Mouse (Mus musculus): ENCODE measurements around the gene Leo1. TPM values are rescaled to one million over a fixed set of nuclear protein-coding genes. Genes with fewer than 3 reads are reported as not detected.

Gene Leo1
- polyA plus RNA-seq, 1 experiment from 2014 or later = 32.0 TPM

DNA sequence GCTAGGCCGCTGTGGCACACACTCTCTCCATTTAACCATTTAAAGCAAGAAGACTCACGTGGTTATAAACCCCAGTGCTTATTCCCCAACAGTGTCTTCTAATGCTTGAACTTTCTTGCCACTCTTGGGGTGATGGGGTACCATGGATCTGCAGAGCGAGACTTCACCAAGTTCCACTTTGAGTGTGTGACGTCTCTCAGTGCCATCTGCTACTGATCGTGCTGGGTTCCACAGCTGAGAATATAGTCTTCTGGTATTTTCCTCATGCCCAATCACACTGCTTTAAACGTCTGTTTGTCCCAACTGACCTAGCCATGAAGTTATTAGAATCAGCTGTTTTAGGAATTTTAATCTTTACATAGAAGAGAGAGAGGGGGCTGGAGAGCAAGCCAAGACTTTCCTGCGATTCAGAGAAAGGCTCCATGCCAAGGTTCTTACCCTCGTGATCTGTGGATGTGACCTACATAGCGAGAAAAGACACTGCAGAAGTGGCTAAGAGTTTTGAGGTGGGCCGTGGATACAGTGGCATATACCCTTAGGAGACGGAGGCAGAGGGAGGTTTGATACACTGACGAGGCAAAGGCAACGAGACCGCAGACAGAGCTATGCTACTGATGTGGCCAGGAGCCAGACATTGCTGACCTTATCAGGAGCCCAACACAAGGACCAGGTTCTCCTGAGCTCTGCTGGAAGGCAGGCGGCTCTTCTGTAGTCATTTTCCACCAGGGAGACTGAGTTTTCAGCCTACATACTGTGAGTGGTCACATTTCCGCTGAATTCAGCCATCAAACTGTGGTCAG is 10.3 kb upstream of the Leo1 start:
- ATAC-seq (replicated peaks; ENCODE audit: extremely low read depth, insufficient read depth, low FRiP score) = peak; percentile 76
- H3K36me3 ChIP-seq (ENCODE audit: control insufficient read depth, insufficient read depth) = no peaks in the 10 kb centered on the region
- H3K27ac ChIP-seq (ENCODE audit: low read length) = peak overlapping the region; percentile 81
- H3K4me1 ChIP-seq (ENCODE audit: control insufficient read depth, insufficient read depth, low read length) = peaks cover 24% of the 10 kb centered on the region
- H3K27me3 ChIP-seq (ENCODE audit: control insufficient read depth, insufficient read depth, low read length) = no peaks in the 10 kb centered on the region
- no peak overlapping the region for H3K4me3 ChIP-seq (ENCODE audit: low read length)
- H3K9me3 ChIP-seq (replicated peaks; ENCODE audit: control insufficient read depth, low read length) = no peaks in the 10 kb centered on the region
- 41% methylated on average over 16 of the region's 16 CpGs for WGBS
- H3K9ac ChIP-seq (ENCODE audit: low read length) = no peak overlapping the region
- H3K4me2 ChIP-seq (ENCODE audit: low read depth, low read length) = peak overlapping the region; percentile 43

DNA sequence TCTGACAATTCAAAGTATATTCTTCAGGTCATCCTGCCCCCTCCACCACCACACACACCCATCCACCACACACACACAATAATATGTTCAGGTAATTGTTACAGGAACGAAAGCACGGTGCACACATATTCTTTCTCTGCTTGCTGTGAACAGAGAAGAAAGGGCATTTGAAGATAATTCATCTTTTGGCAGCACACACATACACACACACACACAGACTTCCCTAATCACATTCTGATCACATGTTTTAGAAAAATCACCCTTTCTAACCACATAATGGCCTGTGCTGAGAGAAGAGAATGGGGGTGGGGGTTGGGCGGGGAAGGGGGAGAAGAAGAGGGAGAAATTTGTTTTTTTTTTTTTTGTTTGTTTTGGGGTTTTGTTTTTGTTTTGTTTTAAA is 8.6 kb upstream of the Leo1 start:
- H3K4me2 ChIP-seq (ENCODE audit: low read depth, low read length) = no peak overlapping the region
- 93% methylated on average over 3 of the region's 3 CpGs for WGBS

DNA sequence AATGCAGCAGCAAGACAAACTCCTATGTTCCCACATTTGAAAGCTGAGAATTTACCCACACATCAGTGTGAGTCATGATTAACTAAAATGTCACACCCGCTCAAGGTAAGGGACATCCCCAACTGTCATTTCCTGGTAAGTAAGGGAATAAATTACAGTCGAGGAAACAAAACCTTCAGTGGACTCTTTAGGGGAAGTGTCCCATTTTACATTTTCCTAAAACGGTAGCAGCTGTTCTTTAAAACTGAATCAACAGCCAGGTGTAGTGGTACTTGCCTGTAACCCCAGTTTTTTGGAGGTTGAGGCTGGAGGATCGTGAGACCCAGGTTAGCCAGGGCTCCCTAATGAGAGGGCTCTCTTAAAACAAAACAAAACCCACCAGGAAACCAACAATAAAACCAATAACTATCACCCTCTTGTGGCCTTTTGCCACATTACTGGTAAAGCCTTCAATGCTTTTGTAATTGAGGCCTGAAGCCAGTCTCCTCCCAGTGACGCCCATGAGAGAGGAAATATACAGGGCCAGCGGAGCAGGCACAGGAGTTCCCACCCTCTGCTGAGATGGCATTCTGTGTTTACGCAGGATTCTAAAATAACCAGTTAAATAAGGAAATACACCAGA is 7.0 kb upstream of the Leo1 start:
- 0 out of 2 replicates have a peak overlapping the region, but pooled peaks have one; percentile 0 for H3K4me2 ChIP-seq (ENCODE audit: low read depth, low read length)
- no peak overlapping the region for H3K4me3 ChIP-seq (ENCODE audit: low read length)
- ATAC-seq (replicated peaks; ENCODE audit: extremely low read depth, insufficient read depth, low FRiP score) = no peak
- no peak overlapping the region for H3K27ac ChIP-seq (ENCODE audit: low read length)
- H3K27me3 ChIP-seq (ENCODE audit: control insufficient read depth, insufficient read depth, low read length) = no peaks in the 10 kb centered on the region
- no peak overlapping the region for H3K9ac ChIP-seq (ENCODE audit: low read length)
- peaks cover 14% of the 10 kb centered on the region for H3K4me1 ChIP-seq (ENCODE audit: control insufficient read depth, insufficient read depth, low read length)
- H3K9me3 ChIP-seq (replicated peaks; ENCODE audit: control insufficient read depth, low read length) = no peaks in the 10 kb centered on the region
- WGBS = 35% methylated on average over 7 of the region's 7 CpGs
- no peaks in the 10 kb centered on the region for H3K36me3 ChIP-seq (ENCODE audit: control insufficient read depth, insufficient read depth)

More for the DNA sequence above, 8.6 kb upstream of the Leo1 start:
- Histone ChIP-seq H3K9ac (ENCODE audit: low read length) (no peak overlapping the region), H3K27ac (ENCODE audit: low read length) (no peak overlapping the region), H3K4me1 (ENCODE audit: control insufficient read depth, insufficient read depth, low read length) (peaks cover 24% of the 10 kb centered on the region), H3K4me3 (ENCODE audit: low read length) (no peak overlapping the region), H3K9me3 (replicated peaks; ENCODE audit: control insufficient read depth, low read length) (no peaks in the 10 kb centered on the region), H3K36me3 (ENCODE audit: control insufficient read depth, insufficient read depth) (no peaks in the 10 kb centered on the region), H3K27me3 (ENCODE audit: control insufficient read depth, insufficient read depth, low read length) (no peaks in the 10 kb centered on the region)
- ATAC-seq (replicated peaks; ENCODE audit: extremely low read depth, insufficient read depth, low FRiP score) = no peak

DNA sequence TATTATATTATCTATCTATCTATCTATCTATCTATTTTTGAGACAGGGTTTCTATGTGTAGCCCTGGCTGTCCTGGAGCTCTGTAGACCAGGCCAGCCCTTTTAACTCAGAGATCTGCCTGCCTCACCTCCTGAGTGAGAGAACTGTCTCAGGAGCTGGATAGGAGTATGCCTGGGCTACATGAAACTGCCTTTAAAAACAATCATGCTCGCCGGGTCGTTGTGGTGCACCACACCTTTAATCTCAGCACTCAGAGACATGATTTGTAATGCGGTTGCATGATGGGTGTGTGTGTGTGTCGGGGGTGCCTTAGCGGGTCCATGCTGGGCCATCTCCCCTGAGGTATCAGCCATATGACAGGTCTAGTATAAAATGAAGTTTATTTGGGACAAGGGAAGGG is 6.5 kb upstream of the Leo1 start:
- H3K4me3 ChIP-seq (ENCODE audit: low read length) = no peak overlapping the region
- ATAC-seq (replicated peaks; ENCODE audit: extremely low read depth, insufficient read depth, low FRiP score) = no peak
- H3K36me3 ChIP-seq (ENCODE audit: control insufficient read depth, insufficient read depth) = no peaks in the 10 kb centered on the region
- no peaks in the 10 kb centered on the region for H3K9me3 ChIP-seq (replicated peaks; ENCODE audit: control insufficient read depth, low read length)
- 75% methylated on average over 6 of the region's 6 CpGs for WGBS
- no peak overlapping the region for H3K27ac ChIP-seq (ENCODE audit: low read length)
- H3K4me1 ChIP-seq (ENCODE audit: control insufficient read depth, insufficient read depth, low read length) = peaks cover 14% of the 10 kb centered on the region
- no peak overlapping the region for H3K4me2 ChIP-seq (ENCODE audit: low read depth, low read length)
- no peaks in the 10 kb centered on the region for H3K27me3 ChIP-seq (ENCODE audit: control insufficient read depth, insufficient read depth, low read length)
- H3K9ac ChIP-seq (ENCODE audit: low read length) = no peak overlapping the region

DNA sequence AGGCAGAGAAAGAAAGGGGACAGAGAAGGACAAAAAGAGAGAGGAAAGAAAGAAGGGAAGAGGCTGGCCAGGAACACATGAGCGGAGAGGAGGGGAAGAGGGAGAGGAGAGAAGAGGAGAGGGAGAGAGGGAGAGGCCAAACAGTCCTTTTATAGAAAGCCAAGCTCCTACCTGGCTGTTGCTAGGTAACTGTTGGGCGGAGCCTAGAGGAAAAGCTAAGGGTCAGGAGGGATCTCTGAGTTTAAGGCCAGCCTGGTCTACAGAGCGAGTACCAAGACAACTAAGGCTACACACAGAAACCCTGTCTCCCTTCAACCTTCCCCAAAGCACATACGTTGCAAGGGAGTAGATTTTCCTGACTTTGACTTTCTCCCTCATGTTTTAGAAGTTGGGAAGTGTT is 6.0 kb upstream of the Leo1 start:
- H3K36me3 ChIP-seq (ENCODE audit: control insufficient read depth, insufficient read depth) = no peaks in the 10 kb centered on the region
- WGBS = 80% methylated on average over 4 of the region's 4 CpGs
- H3K4me2 ChIP-seq (ENCODE audit: low read depth, low read length) = no peak overlapping the region
- no peak overlapping the region for H3K4me3 ChIP-seq (ENCODE audit: low read length)
- no peak overlapping the region for H3K9ac ChIP-seq (ENCODE audit: low read length)
- ATAC-seq (replicated peaks; ENCODE audit: extremely low read depth, insufficient read depth, low FRiP score) = no peak
- no peaks in the 10 kb centered on the region for H3K27me3 ChIP-seq (ENCODE audit: control insufficient read depth, insufficient read depth, low read length)
- no peaks in the 10 kb centered on the region for H3K9me3 ChIP-seq (replicated peaks; ENCODE audit: control insufficient read depth, low read length)
- H3K27ac ChIP-seq (ENCODE audit: low read length) = no peak overlapping the region
- H3K4me1 ChIP-seq (ENCODE audit: control insufficient read depth, insufficient read depth, low read length) = peaks cover 14% of the 10 kb centered on the region

DNA sequence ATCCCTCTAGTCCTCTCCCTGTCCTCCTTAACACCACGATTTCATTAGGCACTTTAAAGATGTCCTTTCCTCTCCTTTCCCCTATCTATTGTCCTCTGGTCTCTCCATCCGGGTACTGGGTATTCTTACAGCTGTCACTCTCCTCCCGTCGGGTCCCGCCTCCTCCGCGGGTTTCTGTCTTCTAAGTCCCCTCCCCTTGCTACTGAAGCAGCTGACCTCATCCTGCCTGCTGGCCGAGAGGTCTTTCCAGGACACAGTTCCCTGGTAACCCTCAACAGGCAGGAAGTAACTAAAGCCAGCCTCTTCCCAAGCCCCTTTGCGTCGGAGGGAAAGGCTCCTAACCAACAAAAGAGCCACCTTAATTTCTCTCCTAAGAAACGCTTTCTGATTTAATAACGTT is 5.4 kb upstream of the Leo1 start:
- 3% methylated on average over 12 of the region's 12 CpGs for WGBS
- peak; percentile 69 for ATAC-seq (replicated peaks; ENCODE audit: extremely low read depth, insufficient read depth, low FRiP score)

DNA sequence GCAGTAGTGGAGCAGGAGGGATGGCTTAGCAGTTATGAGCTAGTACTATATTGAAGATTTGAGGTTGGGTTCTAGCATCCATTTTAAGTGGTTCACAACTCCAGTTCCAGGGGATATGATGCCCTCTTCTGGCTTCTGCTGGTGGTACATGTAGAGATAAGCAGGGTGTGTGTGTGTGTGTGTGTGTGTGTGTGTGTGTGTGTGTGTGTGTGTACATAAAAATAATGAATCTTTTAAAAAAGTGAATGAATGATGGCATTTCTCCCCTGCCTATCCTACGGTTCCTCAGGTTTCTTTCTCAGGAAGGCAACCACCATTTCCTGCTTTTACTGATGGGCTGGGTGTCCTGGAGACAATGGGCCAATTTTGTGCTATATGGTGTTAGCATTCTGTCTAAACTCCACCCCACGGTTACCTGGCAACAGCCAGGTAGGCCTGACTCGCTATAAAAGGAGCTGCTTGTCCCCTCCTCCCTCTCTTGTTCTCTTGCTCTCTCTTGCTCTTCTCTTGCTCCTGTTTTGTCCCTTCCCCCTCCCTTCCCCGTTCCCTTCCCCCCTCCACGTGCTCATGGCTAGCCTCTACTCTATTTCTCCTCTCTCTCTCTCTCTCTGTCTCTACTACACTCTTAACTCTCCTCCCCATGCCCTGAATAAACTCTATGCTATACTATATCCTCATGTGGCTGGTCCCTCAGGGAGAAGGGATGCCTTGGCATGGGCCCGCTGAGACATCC is 3.5 kb upstream of the Leo1 start:
- no peak overlapping the region for H3K9ac ChIP-seq (ENCODE audit: low read length)
- no peaks in the 10 kb centered on the region for H3K36me3 ChIP-seq (ENCODE audit: control insufficient read depth, insufficient read depth)
- no peaks in the 10 kb centered on the region for H3K27me3 ChIP-seq (ENCODE audit: control insufficient read depth, insufficient read depth, low read length)
- ATAC-seq (replicated peaks; ENCODE audit: extremely low read depth, insufficient read depth, low FRiP score) = no peak
- no peak overlapping the region for H3K4me3 ChIP-seq (ENCODE audit: low read length)
- peaks cover 14% of the 10 kb centered on the region for H3K4me1 ChIP-seq (ENCODE audit: control insufficient read depth, insufficient read depth, low read length)
- H3K9me3 ChIP-seq (replicated peaks; ENCODE audit: control insufficient read depth, low read length) = no peaks in the 10 kb centered on the region
- no peak overlapping the region for H3K27ac ChIP-seq (ENCODE audit: low read length)
- no peak overlapping the region for H3K4me2 ChIP-seq (ENCODE audit: low read depth, low read length)
- 45% methylated on average over 6 of the region's 6 CpGs for WGBS

More for the DNA sequence above, 5.4 kb upstream of the Leo1 start:
- Histone ChIP-seq H3K9ac (ENCODE audit: low read length) (no peak overlapping the region), H3K4me3 (ENCODE audit: low read length) (no peak overlapping the region; the same call in 1 of the 2 replicates), H3K36me3 (ENCODE audit: control insufficient read depth, insufficient read depth) (no peaks in the 10 kb centered on the region), H3K4me1 (ENCODE audit: control insufficient read depth, insufficient read depth, low read length) (peaks cover 9% of the 10 kb centered on the region), H3K27ac (ENCODE audit: low read length) (no peak overlapping the region), H3K9me3 (replicated peaks; ENCODE audit: control insufficient read depth, low read length) (no peaks in the 10 kb centered on the region), H3K4me2 (ENCODE audit: low read depth, low read length) (peak overlapping the region; percentile 46), H3K27me3 (ENCODE audit: control insufficient read depth, insufficient read depth, low read length) (no peaks in the 10 kb centered on the region)

DNA sequence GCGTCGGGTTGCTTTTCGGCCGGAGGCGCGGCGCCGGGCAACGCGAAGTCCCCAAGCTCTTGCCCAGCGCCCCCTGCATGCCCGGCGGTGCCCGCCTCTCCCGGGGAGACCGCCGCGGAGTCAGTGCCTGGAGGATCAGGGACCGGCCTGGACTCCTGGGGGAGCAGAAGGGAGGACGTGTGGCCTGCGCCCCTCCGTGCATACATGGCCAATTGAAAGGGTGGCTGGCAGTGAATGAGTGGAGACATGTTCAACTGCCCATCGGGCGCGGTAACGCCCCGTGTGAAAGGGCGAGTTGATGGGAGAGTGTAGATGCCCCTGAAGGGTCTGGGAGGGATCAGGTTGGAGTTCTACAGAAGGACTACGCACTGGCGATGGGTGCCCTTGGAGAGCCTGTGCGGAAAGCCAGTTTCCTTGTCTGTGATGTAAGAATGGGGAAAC is 387 bp downstream of the Leo1 start:
- peak overlapping the region; percentile 87 for H3K9ac ChIP-seq (ENCODE audit: low read length)
- peaks cover 6% of the 10 kb centered on the region; the same call in 1 of the 2 replicates for H3K36me3 ChIP-seq (ENCODE audit: control insufficient read depth, insufficient read depth)
- peaks cover 10% of the 10 kb centered on the region for H3K4me1 ChIP-seq (ENCODE audit: control insufficient read depth, insufficient read depth, low read length)
- H3K27me3 ChIP-seq (ENCODE audit: control insufficient read depth, insufficient read depth, low read length) = no peaks in the 10 kb centered on the region
- ATAC-seq (replicated peaks; ENCODE audit: extremely low read depth, insufficient read depth, low FRiP score) = peak; percentile 78
- H3K4me3 ChIP-seq (ENCODE audit: low read length) = peak overlapping the region; percentile 81
- H3K9me3 ChIP-seq (replicated peaks; ENCODE audit: control insufficient read depth, low read length) = no peaks in the 10 kb centered on the region
- H3K27ac ChIP-seq (ENCODE audit: low read length) = peak overlapping the region; percentile 89
- peak overlapping the region; percentile 75 for H3K4me2 ChIP-seq (ENCODE audit: low read depth, low read length)
- under 1% methylated on average over 31 of the region's 31 CpGs for WGBS

DNA sequence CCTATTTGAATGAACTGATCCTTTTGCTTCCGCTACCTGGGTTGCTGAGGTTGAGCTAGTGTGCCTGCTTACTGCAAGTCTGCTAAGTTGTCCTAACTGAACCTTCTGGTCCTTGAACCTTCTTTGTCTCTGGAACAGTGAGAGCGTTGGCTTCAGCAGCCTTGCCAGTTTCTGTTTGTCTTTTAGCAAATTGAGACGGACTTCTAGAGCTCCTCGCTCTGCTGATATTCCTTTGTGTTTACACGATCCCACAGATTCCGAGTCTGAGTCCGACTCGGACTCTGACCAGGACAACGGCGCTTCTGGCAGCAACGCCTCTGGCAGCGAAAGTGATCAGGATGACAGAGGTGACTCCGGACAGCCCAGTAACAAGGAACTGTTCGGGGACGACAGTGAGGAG is 3.7 kb downstream of the Leo1 start:
- Histone ChIP-seq H3K9ac (ENCODE audit: low read length) (no peak overlapping the region), H3K36me3 (ENCODE audit: control insufficient read depth, insufficient read depth) (peaks cover 35% of the 10 kb centered on the region), H3K4me1 (ENCODE audit: control insufficient read depth, insufficient read depth, low read length) (peaks cover 10% of the 10 kb centered on the region), H3K9me3 (replicated peaks; ENCODE audit: control insufficient read depth, low read length) (no peaks in the 10 kb centered on the region), H3K27ac (ENCODE audit: low read length) (no peak overlapping the region), H3K27me3 (ENCODE audit: control insufficient read depth, insufficient read depth, low read length) (no peaks in the 10 kb centered on the region), H3K4me3 (ENCODE audit: low read length) (no peak overlapping the region), H3K4me2 (ENCODE audit: low read depth, low read length) (no peak overlapping the region)
- no peak for ATAC-seq (replicated peaks; ENCODE audit: extremely low read depth, insufficient read depth, low FRiP score)
- 84% methylated on average over 15 of the region's 15 CpGs for WGBS

All from heart, embryonic 16.5 days (tissue).